Mouse (Mus musculus): ENCODE results near the gene Alpk1. TPM values are rescaled to one million over a fixed set of nuclear protein-coding genes. Genes with fewer than 3 reads are reported as not detected.

The Alpk1 gene
- polyA plus RNA-seq, 1 experiment from 2014 or later = 2.2 TPM

DNA sequence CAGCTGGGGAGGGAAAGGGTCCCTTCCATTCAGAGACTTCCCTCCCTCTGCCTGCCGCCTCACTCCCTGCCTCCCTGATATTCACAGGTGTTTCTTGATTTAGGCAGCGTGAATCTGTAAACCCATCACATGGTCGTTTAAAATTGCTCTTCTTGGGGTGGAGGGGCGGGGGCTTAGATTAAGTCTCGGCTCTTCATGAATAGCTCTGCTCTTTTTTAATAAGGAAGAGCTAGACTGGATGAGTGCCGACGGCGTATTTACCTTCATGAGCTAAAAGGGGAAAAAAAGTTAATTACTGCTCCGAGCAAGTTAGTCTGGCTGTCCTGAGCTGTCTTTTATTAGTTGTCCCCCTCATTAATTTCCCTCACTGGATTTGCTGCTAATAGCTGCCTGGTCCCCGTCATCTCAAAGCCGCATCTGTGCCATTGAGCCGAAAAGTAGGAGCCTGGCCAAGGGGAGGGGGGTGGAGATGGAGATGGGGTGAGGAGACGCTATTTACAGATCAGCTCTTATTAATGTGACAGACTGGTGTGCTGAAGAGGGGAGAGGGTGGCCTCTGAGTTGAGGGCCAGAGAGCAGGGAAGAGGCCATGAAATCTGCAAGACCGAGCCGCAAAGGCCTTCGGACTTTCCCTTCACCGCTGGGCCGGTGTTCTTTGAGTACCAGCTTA lies 134.0 kb downstream of the Alpk1 start:
- ATAC-seq (ENCODE audit: low FRiP score) = peak; percentile 90
- H3K4me3 ChIP-seq (replicated peaks) = no peak overlapping the region
- no peaks in the 10 kb centered on the region for H3K9me3 ChIP-seq
- WGBS = 18% methylated on average over 18 of the region's 18 CpGs
- H3K27ac ChIP-seq = peak overlapping the region; percentile 71
- no peak overlapping the region for H3K9ac ChIP-seq
- H3K4me1 ChIP-seq = peaks cover 20% of the 10 kb centered on the region
- no peaks in the 10 kb centered on the region for H3K36me3 ChIP-seq (replicated peaks)
- peaks cover 71% of the 10 kb centered on the region for H3K27me3 ChIP-seq
- peak overlapping the region; percentile 29; the same call in 1 of the 2 replicates for H3K4me2 ChIP-seq

DNA sequence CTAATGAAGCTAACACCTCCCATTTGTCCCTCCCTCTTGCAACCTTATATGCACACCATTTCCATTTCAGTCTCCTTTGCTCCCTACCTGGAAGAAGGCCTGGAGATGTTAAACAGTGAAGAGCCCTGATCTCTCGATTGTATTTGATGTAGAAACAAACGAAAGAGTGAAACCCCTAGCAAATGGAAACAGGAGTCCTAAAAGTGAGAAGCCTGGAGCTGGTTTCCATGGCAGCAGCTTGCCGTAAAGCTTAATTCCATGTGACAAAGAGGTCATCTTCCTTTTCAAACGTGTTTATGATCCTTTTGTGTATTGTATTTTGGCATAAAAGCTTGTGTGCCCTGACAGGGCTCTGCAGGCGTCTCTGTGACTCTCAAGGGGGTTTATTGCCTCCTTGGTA lies 138.1 kb downstream of the Alpk1 start:
- Histone ChIP-seq H3K27me3 (peaks cover 91% of the 10 kb centered on the region), H3K4me3 (replicated peaks) (no peak overlapping the region), H3K9ac (no peak overlapping the region), H3K9me3 (no peaks in the 10 kb centered on the region), H3K36me3 (replicated peaks) (no peaks in the 10 kb centered on the region), H3K27ac (peak overlapping the region; percentile 38), H3K4me2 (no peak overlapping the region), H3K4me1 (peaks cover 41% of the 10 kb centered on the region)
- 9% methylated on average over 5 of the region's 5 CpGs for WGBS
- no peak for ATAC-seq (ENCODE audit: low FRiP score)

DNA sequence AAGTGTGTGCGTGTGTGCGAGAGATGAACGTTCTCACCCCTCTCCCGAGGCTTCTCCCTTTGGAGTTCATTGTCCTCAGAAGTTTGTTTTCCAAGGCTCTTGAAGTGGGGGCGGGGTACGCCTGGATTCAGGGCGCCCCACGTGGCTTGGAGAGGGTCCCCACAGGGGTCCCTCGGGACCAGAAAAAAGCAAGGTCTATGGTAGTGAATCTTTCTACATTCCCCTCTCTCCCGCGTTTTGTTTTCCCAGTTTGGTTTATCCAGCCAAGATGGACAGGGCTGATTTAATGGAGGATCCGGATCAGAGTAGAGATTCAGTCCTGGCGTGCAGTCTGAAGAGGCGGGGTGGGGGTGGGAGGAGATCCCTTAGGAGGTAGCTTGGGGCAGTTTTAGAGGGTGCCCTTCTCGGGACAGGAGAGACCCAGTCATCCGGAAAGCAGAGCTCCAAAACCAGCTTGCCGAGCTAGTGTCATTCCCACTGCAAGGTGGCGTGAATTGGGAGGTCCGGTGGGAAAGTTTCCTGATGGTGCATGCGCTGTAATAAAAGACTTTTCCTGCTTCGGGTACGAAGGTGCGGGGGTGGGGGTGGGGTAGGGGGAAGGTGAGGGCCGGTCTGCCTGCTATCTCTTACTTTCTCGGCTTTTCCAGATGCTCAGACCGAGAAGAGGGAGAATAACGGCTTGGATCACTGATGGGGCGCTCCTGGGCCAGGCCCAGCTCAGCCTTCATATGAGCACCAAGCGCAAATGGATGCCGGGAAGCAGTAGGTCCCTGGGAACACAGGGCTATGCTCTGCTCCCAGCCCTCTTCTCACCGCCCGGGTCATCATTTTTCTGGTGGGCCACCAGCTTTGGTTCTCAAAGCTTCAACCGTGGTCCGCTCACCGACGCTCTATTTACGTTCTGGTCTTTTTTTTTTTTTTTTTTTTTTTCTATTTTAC lies 139.3 kb downstream of the Alpk1 start:
- H3K27ac ChIP-seq = peak overlapping the region; percentile 85
- 5% methylated on average over 37 of the region's 37 CpGs for WGBS
- no peaks in the 10 kb centered on the region for H3K9me3 ChIP-seq
- peak overlapping the region; percentile 43 for H3K4me2 ChIP-seq
- ATAC-seq (ENCODE audit: low FRiP score) = peak; percentile 40
- H3K4me1 ChIP-seq = peaks cover 32% of the 10 kb centered on the region
- H3K9ac ChIP-seq = 0 out of 2 replicates have a peak overlapping the region, but pooled peaks have one; percentile 7
- H3K4me3 ChIP-seq (replicated peaks) = peak overlapping the region; percentile 13
- H3K36me3 ChIP-seq (replicated peaks) = no peaks in the 10 kb centered on the region
- peaks cover 89% of the 10 kb centered on the region for H3K27me3 ChIP-seq

DNA sequence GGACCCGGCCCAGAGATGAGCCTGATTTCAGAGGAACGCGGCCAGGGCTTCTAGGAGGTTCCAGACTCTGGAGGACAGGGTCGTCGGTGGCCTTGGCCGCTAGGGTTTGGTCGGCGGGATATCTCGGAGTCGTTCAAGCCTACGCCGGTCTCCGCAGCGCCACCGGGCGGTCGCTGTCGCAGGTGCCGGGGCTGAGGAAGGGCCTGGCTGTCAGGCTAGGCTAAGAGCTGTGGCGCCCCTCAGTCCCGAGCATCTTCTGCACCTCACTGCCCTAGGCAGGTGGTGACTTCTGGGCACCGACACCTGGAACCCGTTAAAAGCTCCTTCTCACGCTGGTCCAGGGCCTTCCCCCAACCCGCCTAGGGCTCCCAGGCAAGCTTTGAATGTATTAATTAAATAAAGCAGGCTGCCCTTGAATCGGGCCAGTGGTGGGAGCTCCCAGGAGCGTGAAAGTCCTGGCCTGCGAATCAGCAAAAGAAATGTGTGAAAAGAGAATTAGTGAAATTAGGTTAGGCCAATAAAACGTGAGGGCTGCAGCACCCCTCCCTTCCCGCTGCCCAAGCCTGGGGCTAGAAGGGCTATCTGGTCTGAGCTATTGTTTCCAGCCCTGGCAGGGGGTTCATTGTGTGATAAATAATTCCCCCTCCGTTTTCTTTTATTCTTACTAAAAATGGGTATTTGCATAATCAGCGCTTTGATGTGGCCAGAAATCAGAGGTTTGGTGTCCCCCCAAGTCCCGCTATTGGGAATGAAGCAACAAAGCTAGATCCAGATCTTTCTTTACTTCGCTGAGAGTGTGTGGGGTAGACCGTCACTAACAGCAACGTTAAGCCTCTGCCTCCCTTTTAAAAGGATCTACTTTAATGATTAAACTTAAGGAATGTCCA lies 140.2 kb downstream of the Alpk1 start:
- ATAC-seq (ENCODE audit: low FRiP score) = peak; percentile 80
- peak overlapping the region; percentile 43 for H3K4me2 ChIP-seq
- peaks cover 86% of the 10 kb centered on the region for H3K27me3 ChIP-seq
- no peaks in the 10 kb centered on the region; the same call in 1 of the 2 replicates for H3K9me3 ChIP-seq
- peak overlapping the region; percentile 85 for H3K27ac ChIP-seq
- no peaks in the 10 kb centered on the region for H3K36me3 ChIP-seq (replicated peaks)
- peak overlapping the region; percentile 8; the same call in 1 of the 2 replicates for H3K4me3 ChIP-seq (replicated peaks)
- H3K9ac ChIP-seq = peak overlapping the region; percentile 17; the same call in 1 of the 2 replicates
- peaks cover 30% of the 10 kb centered on the region for H3K4me1 ChIP-seq
- under 1% methylated on average over 36 of the region's 36 CpGs for WGBS

DNA sequence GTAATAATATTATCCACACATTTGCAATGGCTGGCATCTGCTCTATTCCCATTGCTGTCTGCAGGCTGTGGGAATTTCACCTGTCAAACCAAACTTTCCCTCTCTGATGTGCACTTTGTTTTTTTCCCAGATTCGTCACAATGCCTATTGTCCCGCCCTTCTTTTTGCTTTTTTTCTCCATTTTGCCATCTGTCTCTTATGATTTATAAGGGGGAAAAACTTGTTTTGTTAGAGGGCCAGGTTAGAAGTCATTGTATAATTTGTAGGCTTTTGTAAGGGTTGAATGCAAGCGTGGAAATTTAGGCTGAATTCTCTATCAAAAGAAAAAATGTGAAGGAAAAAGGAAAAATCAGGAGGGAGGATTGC lies 145.4 kb downstream of the Alpk1 start:
- no peak for ATAC-seq (ENCODE audit: low FRiP score)
- Histone ChIP-seq H3K36me3 (replicated peaks) (no peaks in the 10 kb centered on the region), H3K9me3 (no peaks in the 10 kb centered on the region; the same call in 1 of the 2 replicates), H3K4me1 (peaks cover 48% of the 10 kb centered on the region), H3K4me3 (replicated peaks) (peak overlapping the region; percentile 62), H3K27ac (peak overlapping the region; percentile 97), H3K9ac (peak overlapping the region; percentile 84), H3K4me2 (peak overlapping the region; percentile 67), H3K27me3 (peaks cover 89% of the 10 kb centered on the region)
- 6% methylated on average over 3 of the region's 3 CpGs for WGBS

DNA sequence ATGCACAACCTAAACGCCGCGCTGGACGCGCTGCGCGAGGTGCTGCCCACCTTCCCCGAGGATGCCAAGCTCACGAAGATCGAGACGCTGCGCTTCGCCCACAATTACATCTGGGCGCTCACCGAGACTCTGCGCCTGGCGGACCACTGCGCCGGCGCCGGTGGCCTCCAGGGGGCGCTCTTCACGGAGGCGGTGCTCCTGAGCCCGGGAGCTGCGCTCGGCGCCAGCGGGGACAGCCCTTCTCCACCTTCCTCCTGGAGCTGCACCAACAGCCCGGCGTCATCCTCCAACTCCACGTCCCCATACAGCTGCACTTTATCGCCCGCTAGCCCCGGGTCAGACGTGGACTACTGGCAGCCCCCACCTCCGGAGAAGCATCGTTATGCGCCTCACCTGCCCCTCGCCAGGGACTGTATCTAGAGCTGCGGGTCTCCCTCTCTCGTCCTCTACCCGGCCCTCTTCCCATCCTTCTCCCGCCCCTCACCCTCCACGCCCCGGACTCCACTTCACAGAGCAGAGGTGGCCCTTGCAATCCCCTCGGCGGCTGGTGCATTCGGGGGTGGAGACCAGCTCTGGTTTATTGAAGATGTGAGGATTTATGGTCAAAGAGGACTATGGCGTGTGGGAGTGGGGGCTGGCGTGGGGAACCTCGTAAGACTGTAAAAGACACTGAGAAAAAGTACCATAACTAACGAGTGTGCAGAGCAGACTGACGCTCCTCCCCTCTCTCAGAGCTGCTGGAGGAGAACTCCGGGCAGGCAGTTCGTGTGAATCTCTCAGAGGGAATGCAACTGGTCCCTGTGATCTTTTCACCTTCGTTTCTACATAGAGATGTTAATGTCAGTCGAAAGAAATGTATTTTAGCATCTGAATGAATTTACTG lies 146.0 kb downstream of the Alpk1 start:
- peak overlapping the region; percentile 84 for H3K9ac ChIP-seq
- no peaks in the 10 kb centered on the region for H3K36me3 ChIP-seq (replicated peaks)
- WGBS = under 1% methylated on average over 58 of the region's 58 CpGs
- peaks cover 89% of the 10 kb centered on the region for H3K27me3 ChIP-seq
- peaks cover 42% of the 10 kb centered on the region for H3K4me1 ChIP-seq
- H3K9me3 ChIP-seq = no peaks in the 10 kb centered on the region; the same call in 1 of the 2 replicates
- peak overlapping the region; percentile 97 for H3K27ac ChIP-seq
- peak; percentile 56 for ATAC-seq (ENCODE audit: low FRiP score)
- peak overlapping the region; percentile 62 for H3K4me3 ChIP-seq (replicated peaks)
- H3K4me2 ChIP-seq = peak overlapping the region; percentile 67

DNA sequence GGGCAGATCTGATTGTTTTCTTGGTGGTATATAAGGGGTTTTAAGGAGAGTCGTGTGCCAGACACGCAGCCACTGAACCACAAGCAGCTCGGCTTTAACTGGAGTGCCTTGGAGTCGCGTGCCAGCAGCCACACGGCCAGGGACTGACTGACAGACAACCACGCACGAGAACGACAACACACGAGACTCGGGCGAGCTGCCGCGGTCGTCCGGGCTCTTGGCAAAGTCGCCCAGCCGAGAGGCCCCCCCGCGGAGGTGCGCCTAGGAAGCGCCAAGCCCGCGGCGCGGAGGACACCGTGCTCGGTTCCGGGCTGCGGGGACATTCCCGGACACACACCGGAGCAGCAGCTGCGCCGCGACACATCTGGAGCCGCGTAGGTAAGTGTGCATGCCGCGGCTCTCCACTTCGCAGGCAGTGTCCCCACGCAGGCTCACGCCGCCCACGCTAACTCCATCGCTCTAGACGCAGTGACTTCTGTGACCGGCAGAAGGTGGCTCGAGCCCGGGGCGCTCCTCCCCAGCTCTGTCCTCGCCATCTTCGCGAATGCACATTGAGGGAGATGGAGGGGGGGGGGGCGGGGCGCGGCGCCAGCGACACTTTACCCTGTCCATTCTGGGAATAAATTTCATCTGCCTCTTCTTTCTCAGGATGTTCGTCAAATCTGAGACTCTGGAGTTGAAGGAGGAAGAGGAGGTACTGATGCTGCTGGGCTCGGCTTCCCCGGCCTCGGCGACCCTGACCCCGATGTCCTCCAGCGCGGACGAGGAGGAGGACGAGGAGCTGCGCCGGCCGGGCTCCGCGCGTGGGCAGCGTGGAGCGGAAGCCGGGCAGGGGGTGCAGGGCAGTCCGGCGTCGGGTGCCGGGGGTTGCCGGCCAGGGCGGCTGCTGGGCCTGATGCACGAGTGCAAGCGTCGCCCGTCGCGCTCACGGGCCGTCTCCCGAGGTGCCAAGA lies 147.0 kb downstream of the Alpk1 start, which contains the start of gene Neurog2:
TSS of gene Neurog2 (plus strand) at position 56 of the 953 bp plus-strand sequence.
- no peaks in the 10 kb centered on the region; the same call in 1 of the 2 replicates for H3K9me3 ChIP-seq
- peak within 1 kb of the TSS; percentile 62 for H3K4me3 ChIP-seq (replicated peaks)
- ATAC-seq (ENCODE audit: low FRiP score) = peak; percentile 70
- peaks cover 47% of the 10 kb centered on the region for H3K4me1 ChIP-seq
- H3K27ac ChIP-seq = peak within 1 kb of the TSS; percentile 97
- peaks cover 88% of the 10 kb centered on the region for H3K27me3 ChIP-seq
- no peaks in the 10 kb centered on the region for H3K36me3 ChIP-seq (replicated peaks)
- H3K9ac ChIP-seq = peak within 1 kb of the TSS; percentile 84
- WGBS = under 1% methylated on average over 91 of the region's 92 CpGs
- H3K4me2 ChIP-seq = peak within 1 kb of the TSS; percentile 67

DNA sequence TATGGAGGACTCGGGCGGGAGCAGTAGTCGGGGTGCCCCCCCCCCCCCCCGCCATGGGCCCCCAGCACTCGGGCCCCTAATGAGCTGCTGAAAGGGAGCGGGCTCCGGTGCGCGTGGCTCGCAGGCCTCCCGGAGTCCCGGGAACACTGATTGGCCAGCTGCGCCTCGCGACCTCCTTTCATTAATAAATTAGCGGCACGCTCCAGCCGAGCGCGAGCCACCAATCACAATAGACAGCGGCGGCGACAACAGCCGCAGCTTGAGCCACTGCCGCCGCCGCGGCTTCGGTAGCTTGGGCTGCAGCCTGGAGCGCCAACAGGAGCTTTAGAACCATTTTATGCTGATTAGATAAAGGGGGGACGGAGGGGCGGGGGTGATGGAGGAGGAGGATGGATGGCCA lies 147.8 kb downstream of the Alpk1 start:
- Histone ChIP-seq H3K9me3 (no peaks in the 10 kb centered on the region; the same call in 1 of the 2 replicates), H3K27ac (peak overlapping the region; percentile 97), H3K4me1 (peaks cover 55% of the 10 kb centered on the region), H3K4me3 (replicated peaks) (peak overlapping the region; percentile 62), H3K36me3 (replicated peaks) (no peaks in the 10 kb centered on the region), H3K9ac (peak overlapping the region; percentile 84), H3K4me2 (peak overlapping the region; percentile 67), H3K27me3 (peaks cover 88% of the 10 kb centered on the region)
- peak; percentile 83 for ATAC-seq (ENCODE audit: low FRiP score)
- WGBS = under 1% methylated on average over 29 of the region's 32 CpGs

DNA sequence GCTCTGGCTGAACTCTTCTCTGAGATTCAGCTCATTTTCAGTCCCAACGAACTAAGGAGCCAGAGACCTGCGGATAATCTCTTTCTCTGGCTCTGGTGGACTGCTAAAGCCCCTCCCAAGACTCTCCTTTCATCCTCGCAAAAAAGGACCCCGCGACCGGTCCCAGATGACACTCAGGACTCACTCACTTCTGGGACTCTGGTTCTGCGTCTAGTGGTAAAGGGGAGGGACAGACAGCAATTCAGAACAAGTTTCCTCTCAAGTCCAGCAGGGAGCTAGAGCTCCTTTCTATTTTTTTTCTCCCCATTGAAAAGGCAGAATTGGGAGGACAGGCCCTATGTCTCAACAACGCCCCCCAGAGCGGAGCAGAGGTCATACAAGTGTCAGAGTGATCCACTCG lies 148.7 kb downstream of the Alpk1 start:
- 0% methylated on average over 10 of the region's 10 CpGs for whole genome bisulfite sequencing
- Histone ChIP-seq H3K27me3 (peaks cover 87% of the 10 kb centered on the region), H3K4me3 (replicated peaks) (peak overlapping the region; percentile 62), H3K4me2 (peak overlapping the region; percentile 67), H3K4me1 (peaks cover 65% of the 10 kb centered on the region), H3K27ac (peak overlapping the region; percentile 97), H3K9ac (peak overlapping the region; percentile 22; the same call in 1 of the 2 replicates), H3K9me3 (no peaks in the 10 kb centered on the region; the same call in 1 of the 2 replicates), H3K36me3 (replicated peaks) (no peaks in the 10 kb centered on the region)
- no peak for ATAC-seq (ENCODE audit: low FRiP score)

DNA sequence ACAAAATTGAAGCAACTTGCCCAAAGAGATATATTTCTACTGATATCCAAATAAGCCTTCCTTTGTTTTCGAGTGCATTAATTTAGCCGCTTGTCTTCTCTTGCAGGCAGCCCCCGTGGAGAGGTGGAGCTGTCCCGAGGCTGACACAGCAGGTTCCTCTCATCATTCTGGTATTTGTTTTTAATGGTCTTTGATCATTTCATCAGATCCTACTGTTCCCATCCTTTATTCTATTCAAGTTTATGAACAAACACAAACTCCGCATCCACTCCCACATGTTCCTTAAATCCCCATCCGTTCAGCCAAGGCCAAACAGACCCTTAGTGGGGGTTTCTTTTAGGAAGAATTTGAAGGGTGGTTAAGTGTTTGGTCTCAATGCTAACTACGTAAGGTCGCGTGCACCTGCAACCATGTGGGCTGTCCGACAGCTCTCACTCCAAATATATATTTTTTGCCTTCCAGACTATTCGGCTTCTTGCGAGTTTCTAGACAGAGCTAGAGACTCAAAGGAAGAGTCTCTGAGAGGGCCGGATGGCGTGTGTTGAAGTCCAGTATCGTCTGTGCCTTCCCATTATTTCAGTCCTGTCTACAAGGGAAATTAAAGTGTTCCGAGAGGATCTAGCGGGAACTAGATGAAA lies 149.5 kb downstream of the Alpk1 start:
- H3K4me1 ChIP-seq = peaks cover 70% of the 10 kb centered on the region
- H3K36me3 ChIP-seq (replicated peaks) = no peaks in the 10 kb centered on the region
- 2% methylated on average over 17 of the region's 17 CpGs for WGBS
- peak overlapping the region; percentile 67 for H3K4me2 ChIP-seq
- no peaks in the 10 kb centered on the region; the same call in 1 of the 2 replicates for H3K9me3 ChIP-seq
- no peak overlapping the region for H3K9ac ChIP-seq
- H3K4me3 ChIP-seq (replicated peaks) = no peak overlapping the region
- peak overlapping the region; percentile 97; the same call in 1 of the 2 replicates for H3K27ac ChIP-seq
- peaks cover 85% of the 10 kb centered on the region for H3K27me3 ChIP-seq
- ATAC-seq (ENCODE audit: low FRiP score) = no peak
